Mouse (Mus musculus): ENCODE measurements around the gene Rsu1. TPM values are rescaled to one million over a fixed set of nuclear protein-coding genes. Genes with fewer than 3 reads are reported as not detected.

Rsu1 gene
- polyA plus RNA-seq, 1 experiment from 2014 or later = 68.3 TPM

- H3K4me1 ChIP-seq (replicated peaks; ENCODE audit: control insufficient read depth, insufficient read depth, low read length) = no peaks in the 10 kb centered on the region
- H3K36me3 ChIP-seq (ENCODE audit: control insufficient read depth, insufficient read depth) = no peaks in the 10 kb centered on the region
- no peaks in the 10 kb centered on the region for H3K9me3 ChIP-seq (ENCODE audit: control insufficient read depth)
- H3K27me3 ChIP-seq (replicated peaks; ENCODE audit: control insufficient read depth, insufficient read depth, low read length) = no peaks in the 10 kb centered on the region
- TF ChIP-seq CTCF (IDR thresholded peaks at IDR 0.05; ENCODE audit: low read depth) = no peak
- no peak for ATAC-seq
- no peak overlapping the region for H3K4me3 ChIP-seq (ENCODE audit: low read depth, low read length)
- no peak overlapping the region for H3K9ac ChIP-seq (ENCODE audit: low read depth, low read length)
- H3K27ac ChIP-seq (ENCODE audit: low read depth, low read length) = no peak overlapping the region
- no peak overlapping the region for H3K4me2 ChIP-seq (replicated peaks; ENCODE audit: low read depth)
- WGBS = 82% methylated on average over 8 of the region's 8 CpGs
Measured at GRCm38 (mm10) chr2:13132406-13132805, 138.8 kb downstream of the Rsu1 start.

- TF ChIP-seq CTCF (IDR thresholded peaks at IDR 0.05; ENCODE audit: low read depth) = no peak
- H3K4me2 ChIP-seq (replicated peaks; ENCODE audit: low read depth) = no peak overlapping the region
- H3K4me3 ChIP-seq (ENCODE audit: low read depth, low read length) = no peak overlapping the region
- no peaks in the 10 kb centered on the region for H3K27me3 ChIP-seq (replicated peaks; ENCODE audit: control insufficient read depth, insufficient read depth, low read length)
- no peak overlapping the region for H3K9ac ChIP-seq (ENCODE audit: low read depth, low read length)
- ATAC-seq = no peak
- H3K27ac ChIP-seq (ENCODE audit: low read depth, low read length) = no peak overlapping the region
- WGBS = 76% methylated on average over 10 of the region's 10 CpGs
- H3K4me1 ChIP-seq (replicated peaks; ENCODE audit: control insufficient read depth, insufficient read depth, low read length) = no peaks in the 10 kb centered on the region
- H3K9me3 ChIP-seq (ENCODE audit: control insufficient read depth) = no peaks in the 10 kb centered on the region
- no peaks in the 10 kb centered on the region for H3K36me3 ChIP-seq (ENCODE audit: control insufficient read depth, insufficient read depth)
Measured at GRCm38 (mm10) chr2:13129859-13130258, 141.4 kb downstream of the Rsu1 start.

- H3K36me3 ChIP-seq (ENCODE audit: control insufficient read depth, insufficient read depth) = no peaks in the 10 kb centered on the region
- H3K4me1 ChIP-seq (replicated peaks; ENCODE audit: control insufficient read depth, insufficient read depth, low read length) = no peaks in the 10 kb centered on the region
- 65% methylated on average over 10 of the region's 10 CpGs for WGBS
- no peak for ATAC-seq
- no peak overlapping the region for H3K9ac ChIP-seq (ENCODE audit: low read depth, low read length)
- TF ChIP-seq CTCF (IDR thresholded peaks at IDR 0.05; ENCODE audit: low read depth) = no peak
- no peak overlapping the region for H3K4me3 ChIP-seq (ENCODE audit: low read depth, low read length)
- no peaks in the 10 kb centered on the region for H3K27me3 ChIP-seq (replicated peaks; ENCODE audit: control insufficient read depth, insufficient read depth, low read length)
- no peak overlapping the region for H3K27ac ChIP-seq (ENCODE audit: low read depth, low read length)
- H3K4me2 ChIP-seq (replicated peaks; ENCODE audit: low read depth) = no peak overlapping the region
- no peaks in the 10 kb centered on the region for H3K9me3 ChIP-seq (ENCODE audit: control insufficient read depth)
Measured at GRCm38 (mm10) chr2:13129337-13129736, 141.9 kb downstream of the Rsu1 start.

GRCm38 (mm10) chr2:13120461-13120860, 150.8 kb downstream of the Rsu1 start:
- H3K36me3 ChIP-seq (ENCODE audit: control insufficient read depth, insufficient read depth) = no peaks in the 10 kb centered on the region
- no peak for TF ChIP-seq CTCF (IDR thresholded peaks at IDR 0.05; ENCODE audit: low read depth)
- H3K27ac ChIP-seq (ENCODE audit: low read depth, low read length) = no peak overlapping the region
- H3K9ac ChIP-seq (ENCODE audit: low read depth, low read length) = no peak overlapping the region
- no peak overlapping the region for H3K4me3 ChIP-seq (ENCODE audit: low read depth, low read length)
- 84% methylated on average over 5 of the region's 5 CpGs for WGBS
- H3K9me3 ChIP-seq (ENCODE audit: control insufficient read depth) = no peaks in the 10 kb centered on the region
- H3K4me2 ChIP-seq (replicated peaks; ENCODE audit: low read depth) = no peak overlapping the region
- no peaks in the 10 kb centered on the region for H3K27me3 ChIP-seq (replicated peaks; ENCODE audit: control insufficient read depth, insufficient read depth, low read length)
- no peak for ATAC-seq
- H3K4me1 ChIP-seq (replicated peaks; ENCODE audit: control insufficient read depth, insufficient read depth, low read length) = no peaks in the 10 kb centered on the region

GRCm38 (mm10) chr2:13117896-13118295, 153.3 kb downstream of the Rsu1 start:
- no peak for ATAC-seq
- H3K4me2 ChIP-seq (replicated peaks; ENCODE audit: low read depth) = no peak overlapping the region

GRCm38 (mm10) chr2:13106531-13106930, 164.7 kb downstream of the Rsu1 start:
- Histone ChIP-seq H3K4me1 (replicated peaks; ENCODE audit: control insufficient read depth, insufficient read depth, low read length) (no peaks in the 10 kb centered on the region), H3K27ac (ENCODE audit: low read depth, low read length) (no peak overlapping the region), H3K9ac (ENCODE audit: low read depth, low read length) (no peak overlapping the region), H3K4me3 (ENCODE audit: low read depth, low read length) (no peak overlapping the region), H3K36me3 (ENCODE audit: control insufficient read depth, insufficient read depth) (no peaks in the 10 kb centered on the region), H3K27me3 (replicated peaks; ENCODE audit: control insufficient read depth, insufficient read depth, low read length) (no peaks in the 10 kb centered on the region), H3K4me2 (replicated peaks; ENCODE audit: low read depth) (no peak overlapping the region), H3K9me3 (ENCODE audit: control insufficient read depth) (no peaks in the 10 kb centered on the region)
- TF ChIP-seq CTCF (IDR thresholded peaks at IDR 0.05; ENCODE audit: low read depth) = no peak
- ATAC-seq = no peak
- 34% methylated on average over 4 of the region's 4 CpGs for whole genome bisulfite sequencing

More at GRCm38 (mm10) chr2:13117896-13118295, 153.3 kb downstream of the Rsu1 start:
- Histone ChIP-seq H3K9ac (ENCODE audit: low read depth, low read length) (no peak overlapping the region), H3K9me3 (ENCODE audit: control insufficient read depth) (no peaks in the 10 kb centered on the region), H3K4me3 (ENCODE audit: low read depth, low read length) (no peak overlapping the region), H3K36me3 (ENCODE audit: control insufficient read depth, insufficient read depth) (no peaks in the 10 kb centered on the region), H3K4me1 (replicated peaks; ENCODE audit: control insufficient read depth, insufficient read depth, low read length) (no peaks in the 10 kb centered on the region), H3K27ac (ENCODE audit: low read depth, low read length) (no peak overlapping the region), H3K27me3 (replicated peaks; ENCODE audit: control insufficient read depth, insufficient read depth, low read length) (no peaks in the 10 kb centered on the region)
- no peak for TF ChIP-seq CTCF (IDR thresholded peaks at IDR 0.05; ENCODE audit: low read depth)
- WGBS = 86% methylated on average over 4 of the region's 4 CpGs

- no peaks in the 10 kb centered on the region for H3K4me1 ChIP-seq (replicated peaks; ENCODE audit: control insufficient read depth, insufficient read depth, low read length)
- no peak overlapping the region for H3K4me3 ChIP-seq (ENCODE audit: low read depth, low read length)
- no peak overlapping the region for H3K9ac ChIP-seq (ENCODE audit: low read depth, low read length)
- TF ChIP-seq CTCF (IDR thresholded peaks at IDR 0.05; ENCODE audit: low read depth) = no peak
- H3K4me2 ChIP-seq (replicated peaks; ENCODE audit: low read depth) = no peak overlapping the region
- 43% methylated on average over 2 of the region's 2 CpGs for WGBS
- H3K9me3 ChIP-seq (ENCODE audit: control insufficient read depth) = no peaks in the 10 kb centered on the region
- H3K36me3 ChIP-seq (ENCODE audit: control insufficient read depth, insufficient read depth) = no peaks in the 10 kb centered on the region
- no peak overlapping the region for H3K27ac ChIP-seq (ENCODE audit: low read depth, low read length)
- no peaks in the 10 kb centered on the region for H3K27me3 ChIP-seq (replicated peaks; ENCODE audit: control insufficient read depth, insufficient read depth, low read length)
- no peak for ATAC-seq
Measured at GRCm38 (mm10) chr2:13104388-13104787, 166.8 kb downstream of the Rsu1 start.
